Mouse (Mus musculus): ENCODE measurements around the gene Mmrn2. TPM values are rescaled to one million over a fixed set of nuclear protein-coding genes. Genes with fewer than 3 reads are reported as not detected.

Gene Mmrn2
- not detected for total RNA-seq (2023)

GRCm38 (mm10) chr14:34375415-34375904 is at the start of gene Mmrn2:
Gene Mmrn2, plus strand, starts transcription at chr14:34375465.

GRCm38 (mm10) chr14:34355301-34355700 is 20.0 kb upstream of the Mmrn2 start, which contains the start of gene Fam25c:
Gene Fam25c, minus strand, starts transcription at chr14:34355433.

GRCm38 (mm10) chr14:34374577-34374976 is 688 bp upstream of the Mmrn2 start, which contains the start of gene Sncg:
Gene Sncg, minus strand, starts transcription at chr14:34374789.

Other genes with a start within 250 kb of the Mmrn2 start
- gene Npy4r, start 223.0 kb upstream of the Mmrn2 start, total RNA-seq (2023), result not detected
- gene Gprin2, start 173.8 kb upstream of the Mmrn2 start, total RNA-seq (2023), result not detected
- not detected for gene Syt15, start 155.9 kb upstream of the Mmrn2 start, total RNA-seq (2023)
- gene Shld2, start 65.0 kb upstream of the Mmrn2 start, total RNA-seq (2023), result 10 to 100 TPM; 21.0 to 25.4 TPM
- 100 to 1,000 TPM; 450 to 465 TPM for gene Glud1, start 64.7 kb upstream of the Mmrn2 start, total RNA-seq (2023)
- not detected for gene Fam25c, start 20.0 kb upstream of the Mmrn2 start, total RNA-seq (2023)
- not detected for gene Sncg, start 676 bp upstream of the Mmrn2 start, total RNA-seq (2023)
- gene Bmpr1a, start 127.9 kb downstream of the Mmrn2 start, total RNA-seq (2023), result 1 to 10 TPM in 1 of 2 experiments, under 1 TPM in 1; 0.84 to 1.2 TPM
- gene 9230112D13Rik, start 147.3 kb downstream of the Mmrn2 start, total RNA-seq (2023), result not detected
- gene Ldb3, start 213.2 kb downstream of the Mmrn2 start, total RNA-seq (2023), result not detected
- not detected for gene Opn4, start 224.7 kb downstream of the Mmrn2 start, total RNA-seq (2023)